Mouse (Mus musculus): ENCODE data around the gene Map10. TPM values are rescaled to one million over a fixed set of nuclear protein-coding genes. Genes with fewer than 3 reads are reported as not detected.

Map10 gene
- polyA plus RNA-seq (2016; fragmentation: Nextera tagmentation; extraction: Ambion mirVana) = 8.7 and 10.0 TPM in 2 replicates

- Histone ChIP-seq H3K36me3 (replicated peaks) (peaks cover 15% of the 10 kb centered on the region), H3K4me2 (peak within 1 kb of the TSS; percentile 88), H3K9ac (peak within 1 kb of the TSS; percentile 71), H3K9me3 (peaks cover 31% of the 10 kb centered on the region), H3K27ac (peak within 1 kb of the TSS; percentile 27; the same call in 1 of the 2 replicates), H3K27me3 (peaks cover 13% of the 10 kb centered on the region), H3K4me1 (peaks cover 26% of the 10 kb centered on the region), H3K4me3 (replicated peaks) (peak within 1 kb of the TSS; percentile 65)
- ATAC-seq (ENCODE audit: low FRiP score) = peak; percentile 89
- 2% methylated on average over 62 of the region's 62 CpGs for WGBS
These were observed at the start of gene Map10 for GRCm38 (mm10) chr8:125669700-125670195. Gene Map10 (plus strand): TSS chr8:125669818.

GRCm38 (mm10) chr8:125620301-125620700 lies 49.3 kb upstream of the Map10 start:
- ATAC-seq (ENCODE audit: low FRiP score) = no peak
- H3K9ac ChIP-seq = no peak overlapping the region
- peaks cover 15% of the 10 kb centered on the region for H3K4me1 ChIP-seq
- H3K27me3 ChIP-seq = no peaks in the 10 kb centered on the region
- no peak overlapping the region for H3K4me3 ChIP-seq (replicated peaks)
- no peaks in the 10 kb centered on the region for H3K36me3 ChIP-seq (replicated peaks)
- WGBS = 87% methylated on average over 4 of the region's 4 CpGs
- peaks cover 3% of the 10 kb centered on the region for H3K9me3 ChIP-seq
- no peak overlapping the region for H3K27ac ChIP-seq
- H3K4me2 ChIP-seq = no peak overlapping the region

- H3K9me3 ChIP-seq = peaks cover 7% of the 10 kb centered on the region
- no peaks in the 10 kb centered on the region for H3K27me3 ChIP-seq
- no peak overlapping the region for H3K27ac ChIP-seq
- H3K9ac ChIP-seq = no peak overlapping the region
- ATAC-seq (ENCODE audit: low FRiP score) = no peak
- H3K4me3 ChIP-seq (replicated peaks) = no peak overlapping the region
- no peaks in the 10 kb centered on the region for H3K36me3 ChIP-seq (replicated peaks)
- 88% methylated on average over 8 of the region's 8 CpGs for WGBS
- H3K4me2 ChIP-seq = no peak overlapping the region
- H3K4me1 ChIP-seq = peaks cover 9% of the 10 kb centered on the region
These were observed 45.3 kb upstream of the Map10 start for GRCm38 (mm10) chr8:125624287-125624686.

- H3K9me3 ChIP-seq = peaks cover 7% of the 10 kb centered on the region
- no peaks in the 10 kb centered on the region for H3K36me3 ChIP-seq (replicated peaks)
- no peak overlapping the region for H3K9ac ChIP-seq
- no peaks in the 10 kb centered on the region for H3K27me3 ChIP-seq
- 84% methylated on average over 8 of the region's 8 CpGs for WGBS
- no peak overlapping the region for H3K4me2 ChIP-seq
- peaks cover 3% of the 10 kb centered on the region; the same call in 1 of the 2 replicates for H3K4me1 ChIP-seq
- H3K27ac ChIP-seq = no peak overlapping the region
- no peak for ATAC-seq (ENCODE audit: low FRiP score)
- H3K4me3 ChIP-seq (replicated peaks) = no peak overlapping the region
These were observed 43.2 kb upstream of the Map10 start for GRCm38 (mm10) chr8:125626381-125626780.

GRCm38 (mm10) chr8:125628834-125629233 lies 40.8 kb upstream of the Map10 start:
- Histone ChIP-seq H3K9ac (no peak overlapping the region), H3K27ac (no peak overlapping the region), H3K9me3 (peaks cover 7% of the 10 kb centered on the region), H3K27me3 (no peaks in the 10 kb centered on the region), H3K36me3 (replicated peaks) (no peaks in the 10 kb centered on the region), H3K4me2 (no peak overlapping the region), H3K4me1 (no peaks in the 10 kb centered on the region), H3K4me3 (replicated peaks) (no peak overlapping the region)
- 97% methylated on average over 1 of the region's 1 CpGs for WGBS
- ATAC-seq (ENCODE audit: low FRiP score) = no peak

GRCm38 (mm10) chr8:125638411-125639058 lies 31.1 kb upstream of the Map10 start:
- no peak for ATAC-seq (ENCODE audit: low FRiP score)
- H3K4me1 ChIP-seq = no peaks in the 10 kb centered on the region
- H3K36me3 ChIP-seq (replicated peaks) = no peaks in the 10 kb centered on the region
- H3K4me2 ChIP-seq = no peak overlapping the region
- no peak overlapping the region for H3K4me3 ChIP-seq (replicated peaks)
- WGBS = 83% methylated on average over 6 of the region's 6 CpGs
- peaks cover 5% of the 10 kb centered on the region; the same call in 1 of the 2 replicates for H3K9me3 ChIP-seq
- H3K9ac ChIP-seq = no peak overlapping the region
- H3K27me3 ChIP-seq = no peaks in the 10 kb centered on the region
- no peak overlapping the region for H3K27ac ChIP-seq

GRCm38 (mm10) chr8:125639631-125640030 lies 30.0 kb upstream of the Map10 start:
- H3K9me3 ChIP-seq = peaks cover 5% of the 10 kb centered on the region; the same call in 1 of the 2 replicates
- no peaks in the 10 kb centered on the region for H3K4me1 ChIP-seq
- H3K27me3 ChIP-seq = no peaks in the 10 kb centered on the region
- H3K9ac ChIP-seq = no peak overlapping the region
- ATAC-seq (ENCODE audit: low FRiP score) = no peak
- no peak overlapping the region for H3K4me2 ChIP-seq
- no peaks in the 10 kb centered on the region for H3K36me3 ChIP-seq (replicated peaks)
- 81% methylated on average over 2 of the region's 2 CpGs for WGBS
- no peak overlapping the region for H3K27ac ChIP-seq
- no peak overlapping the region for H3K4me3 ChIP-seq (replicated peaks)

GRCm38 (mm10) chr8:125640766-125641165 lies 28.9 kb upstream of the Map10 start:
- WGBS = 82% methylated on average over 5 of the region's 5 CpGs
- Histone ChIP-seq H3K4me3 (replicated peaks) (no peak overlapping the region), H3K9me3 (peaks cover 5% of the 10 kb centered on the region; the same call in 1 of the 2 replicates), H3K4me2 (no peak overlapping the region), H3K27ac (no peak overlapping the region), H3K36me3 (replicated peaks) (no peaks in the 10 kb centered on the region), H3K27me3 (no peaks in the 10 kb centered on the region), H3K9ac (no peak overlapping the region), H3K4me1 (no peaks in the 10 kb centered on the region; the same call in 1 of the 2 replicates)
- ATAC-seq (ENCODE audit: low FRiP score) = no peak

- H3K4me2 ChIP-seq = no peak overlapping the region
- H3K9ac ChIP-seq = no peak overlapping the region
- H3K9me3 ChIP-seq = no peaks in the 10 kb centered on the region
- H3K27ac ChIP-seq = no peak overlapping the region
- 69% methylated on average over 6 of the region's 6 CpGs for WGBS
- H3K27me3 ChIP-seq = no peaks in the 10 kb centered on the region
- ATAC-seq (ENCODE audit: low FRiP score) = no peak
- no peaks in the 10 kb centered on the region; the same call in 1 of the 2 replicates for H3K4me1 ChIP-seq
- H3K4me3 ChIP-seq (replicated peaks) = no peak overlapping the region
- no peaks in the 10 kb centered on the region for H3K36me3 ChIP-seq (replicated peaks)
These were observed 27.8 kb upstream of the Map10 start for GRCm38 (mm10) chr8:125641808-125642207.

GRCm38 (mm10) chr8:125645757-125646478 lies 23.7 kb upstream of the Map10 start:
- H3K4me3 ChIP-seq (replicated peaks) = no peak overlapping the region
- H3K9ac ChIP-seq = no peak overlapping the region
- ATAC-seq (ENCODE audit: low FRiP score) = no peak
- WGBS = 73% methylated on average over 10 of the region's 10 CpGs
- H3K27ac ChIP-seq = no peak overlapping the region
- no peaks in the 10 kb centered on the region; the same call in 1 of the 2 replicates for H3K4me1 ChIP-seq
- H3K9me3 ChIP-seq = no peaks in the 10 kb centered on the region
- no peaks in the 10 kb centered on the region for H3K36me3 ChIP-seq (replicated peaks)
- no peaks in the 10 kb centered on the region for H3K27me3 ChIP-seq
- H3K4me2 ChIP-seq = no peak overlapping the region

- no peak overlapping the region for H3K4me3 ChIP-seq (replicated peaks)
- WGBS = 87% methylated on average over 4 of the region's 4 CpGs
- ATAC-seq (ENCODE audit: low FRiP score) = no peak
- H3K4me1 ChIP-seq = no peaks in the 10 kb centered on the region; the same call in 1 of the 2 replicates
- H3K27ac ChIP-seq = no peak overlapping the region
- H3K4me2 ChIP-seq = no peak overlapping the region
- no peak overlapping the region for H3K9ac ChIP-seq
- H3K27me3 ChIP-seq = no peaks in the 10 kb centered on the region; the same call in 1 of the 2 replicates
- H3K9me3 ChIP-seq = no peaks in the 10 kb centered on the region
- no peaks in the 10 kb centered on the region for H3K36me3 ChIP-seq (replicated peaks)
These were observed 20.2 kb upstream of the Map10 start for GRCm38 (mm10) chr8:125649447-125649846.

GRCm38 (mm10) chr8:125654821-125655220 lies 14.8 kb upstream of the Map10 start:
- H3K36me3 ChIP-seq (replicated peaks) = no peaks in the 10 kb centered on the region
- H3K4me3 ChIP-seq (replicated peaks) = no peak overlapping the region
- H3K27me3 ChIP-seq = no peaks in the 10 kb centered on the region; the same call in 1 of the 2 replicates
- H3K27ac ChIP-seq = no peak overlapping the region
- ATAC-seq (ENCODE audit: low FRiP score) = no peak
- no peaks in the 10 kb centered on the region for H3K4me1 ChIP-seq
- H3K4me2 ChIP-seq = no peak overlapping the region
- H3K9me3 ChIP-seq = no peaks in the 10 kb centered on the region
- H3K9ac ChIP-seq = no peak overlapping the region
- 100% methylated on average over 2 of the region's 2 CpGs for WGBS
